Mouse (Mus musculus) limb, embryonic 15.5 days (tissue): Measurements from ENCODE around the gene Qsox1. TPM values are rescaled to one million over a fixed set of nuclear protein-coding genes. Genes with fewer than 3 reads are reported as not detected.

ENCODE experiments used
- ATAC-seq: fragments of 200-750 bp; cut with Nextera tagmentation; 2 replicates; pipeline ENCODE4 v1.8.0; 2017; ENCODE audit warnings: low read depth, moderate TSS enrichment; ENCODE audit not compliant: insufficient number of reproducible peaks, low FRiP score, low TSS enrichment
- H3K27ac ChIP-seq: fragments of 300-500 bp; sonication (generic); 2 replicates; pipeline ENCODE4 v1.5.1; 2015; ENCODE audit warnings: moderate library complexity, mild to moderate bottlenecking, inconsistent platforms
- H3K27me3 ChIP-seq: fragments of 300-500 bp; sonication (generic); 2 replicates; pipeline ENCODE4 v1.6.1; 2015; ENCODE audit warnings: inconsistent platforms
- H3K36me3 ChIP-seq: fragments of 300-500 bp; sonication (generic); 2 replicates; pipeline ENCODE4 v1.6.1; 2015; ENCODE audit warnings: inconsistent platforms
- H3K4me1 ChIP-seq: fragments of 300-500 bp; sonication (generic); 2 replicates; pipeline ENCODE4 v1.6.1; 2015; ENCODE audit warnings: inconsistent platforms
- H3K4me2 ChIP-seq: fragments of 300-500 bp; sonication (generic); 2 replicates; pipeline ENCODE4 v1.6.1; 2015; ENCODE audit warnings: mild to moderate bottlenecking, inconsistent platforms
- H3K4me3 ChIP-seq: fragments of 300-500 bp; sonication (generic); 2 replicates; pipeline ENCODE4 v1.5.1; 2015; ENCODE audit warnings: mild to moderate bottlenecking, inconsistent platforms
- H3K9ac ChIP-seq: fragments of 300-500 bp; sonication (generic); 2 replicates; pipeline ENCODE4 v1.6.1; 2015; ENCODE audit warnings: inconsistent platforms
- H3K9me3 ChIP-seq: fragments of 300-500 bp; sonication (generic); 2 replicates; pipeline ENCODE4 v1.6.1; 2016; ENCODE audit warnings: inconsistent platforms
- WGBS: fragments of 180-500 bp; shearing (Covaris S2); methylation state at CpG from one replicate; pipeline ENCODE4 v1.1.7; 2015; 5-methylcytosine and 5-hydroxymethylcytosine counted together
- polyA plus RNA-seq: library from polyadenylated mRNA; unstranded; fragments of >200 nt; fragmentation: Nextera tagmentation; extraction: Ambion mirVana; gene quantifications from 2 replicates; pipeline ENCODE4 v1.2.1, GENCODE M21; 2015

Qsox1 gene
- 47.3 and 48.0 TPM in 2 replicates for polyA plus RNA-seq

- Histone ChIP-seq H3K4me2 (peak within 1 kb of the TSS; percentile 76), H3K4me1 (peaks cover 32% of the 10 kb centered on the region), H3K27ac (peak within 1 kb of the TSS; percentile 55), H3K4me3 (peak within 1 kb of the TSS; percentile 70), H3K36me3 (no peaks in the 10 kb centered on the region), H3K9ac (peak within 1 kb of the TSS; percentile 65), H3K9me3 (no peaks in the 10 kb centered on the region), H3K27me3 (no peaks in the 10 kb centered on the region)
- peak; percentile 89 for ATAC-seq
- under 1% methylated on average over 63 of the region's 67 CpGs for WGBS
Observed at GRCm38 (mm10) chr1:155812581-155813499, at the start of gene Qsox1. TSS of gene Qsox1 (minus strand) at chr1:155812889.

- H3K9me3 ChIP-seq = no peaks in the 10 kb centered on the region
- H3K9ac ChIP-seq = no peak overlapping the region
- ATAC-seq = no peak
- H3K4me2 ChIP-seq = no peak overlapping the region
- H3K4me1 ChIP-seq = no peaks in the 10 kb centered on the region
- 73% methylated on average over 7 of the region's 7 CpGs for WGBS
- no peak overlapping the region for H3K27ac ChIP-seq
- peaks cover 54% of the 10 kb centered on the region for H3K36me3 ChIP-seq
- no peak overlapping the region for H3K4me3 ChIP-seq
- no peaks in the 10 kb centered on the region for H3K27me3 ChIP-seq
Observed at GRCm38 (mm10) chr1:155854926-155855702, 42.4 kb upstream of the Qsox1 start.

GRCm38 (mm10) chr1:155853009-155853408 lies 40.3 kb upstream of the Qsox1 start:
- Histone ChIP-seq H3K36me3 (peaks cover 53% of the 10 kb centered on the region), H3K9me3 (no peaks in the 10 kb centered on the region), H3K4me1 (no peaks in the 10 kb centered on the region), H3K27ac (no peak overlapping the region), H3K27me3 (no peaks in the 10 kb centered on the region), H3K4me3 (no peak overlapping the region), H3K4me2 (no peak overlapping the region), H3K9ac (no peak overlapping the region)
- no peak for ATAC-seq
- 96% methylated on average over 5 of the region's 5 CpGs for WGBS

GRCm38 (mm10) chr1:155844235-155844634 lies 31.5 kb upstream of the Qsox1 start:
- H3K27me3 ChIP-seq = no peaks in the 10 kb centered on the region
- H3K4me2 ChIP-seq = no peak overlapping the region
- H3K9me3 ChIP-seq = no peaks in the 10 kb centered on the region
- no peak overlapping the region for H3K4me3 ChIP-seq
- H3K27ac ChIP-seq = no peak overlapping the region
- no peak for ATAC-seq
- no peak overlapping the region for H3K9ac ChIP-seq
- no peaks in the 10 kb centered on the region for H3K4me1 ChIP-seq
- peaks cover 41% of the 10 kb centered on the region for H3K36me3 ChIP-seq
- WGBS = 56% methylated on average over 5 of the region's 5 CpGs

- H3K4me3 ChIP-seq = no peak overlapping the region
- no peaks in the 10 kb centered on the region for H3K9me3 ChIP-seq
- no peaks in the 10 kb centered on the region for H3K4me1 ChIP-seq
- H3K27me3 ChIP-seq = no peaks in the 10 kb centered on the region
- no peak overlapping the region for H3K27ac ChIP-seq
- no peak for ATAC-seq
- peaks cover 36% of the 10 kb centered on the region for H3K36me3 ChIP-seq
- no peak overlapping the region for H3K4me2 ChIP-seq
- no peak overlapping the region for H3K9ac ChIP-seq
- 92% methylated on average over 4 of the region's 4 CpGs for WGBS
Observed at GRCm38 (mm10) chr1:155843538-155843937, 30.8 kb upstream of the Qsox1 start.

GRCm38 (mm10) chr1:155835667-155836066 lies 23.0 kb upstream of the Qsox1 start:
- no peaks in the 10 kb centered on the region for H3K9me3 ChIP-seq
- H3K27ac ChIP-seq = no peak overlapping the region
- H3K4me3 ChIP-seq = no peak overlapping the region
- no peaks in the 10 kb centered on the region for H3K36me3 ChIP-seq
- 70% methylated on average over 2 of the region's 2 CpGs for WGBS
- ATAC-seq = no peak
- H3K27me3 ChIP-seq = no peaks in the 10 kb centered on the region
- no peaks in the 10 kb centered on the region for H3K4me1 ChIP-seq
- H3K4me2 ChIP-seq = no peak overlapping the region
- no peak overlapping the region for H3K9ac ChIP-seq

GRCm38 (mm10) chr1:155833610-155834009 lies 20.9 kb upstream of the Qsox1 start:
- Histone ChIP-seq H3K4me3 (no peak overlapping the region), H3K4me2 (no peak overlapping the region), H3K9ac (no peak overlapping the region), H3K36me3 (no peaks in the 10 kb centered on the region), H3K4me1 (no peaks in the 10 kb centered on the region), H3K27ac (no peak overlapping the region), H3K27me3 (no peaks in the 10 kb centered on the region), H3K9me3 (no peaks in the 10 kb centered on the region)
- ATAC-seq = no peak
- WGBS = 86% methylated on average over 9 of the region's 9 CpGs

DNA sequence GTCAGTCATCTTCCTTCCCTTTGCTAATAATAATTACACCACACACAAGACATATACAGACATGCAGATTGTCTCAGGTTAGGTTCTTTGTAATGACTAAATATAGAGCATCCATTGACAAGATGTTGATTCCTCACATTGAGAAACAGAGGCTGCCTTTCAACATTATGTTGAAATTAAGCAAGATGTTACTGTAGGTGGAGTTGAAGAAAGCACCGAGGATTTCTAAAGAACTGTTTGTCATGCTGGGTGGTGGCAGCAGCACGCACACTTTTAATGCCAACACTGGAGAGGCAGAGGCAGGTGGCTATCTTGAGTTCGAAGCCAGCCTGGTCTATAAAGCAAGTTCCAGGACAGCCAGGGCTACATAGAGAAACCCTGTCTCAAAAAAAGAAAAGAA lies 19.3 kb upstream of the Qsox1 start:
- H3K4me3 ChIP-seq = no peak overlapping the region
- H3K4me1 ChIP-seq = no peaks in the 10 kb centered on the region
- no peaks in the 10 kb centered on the region for H3K36me3 ChIP-seq
- H3K9me3 ChIP-seq = no peaks in the 10 kb centered on the region
- no peak for ATAC-seq
- H3K27ac ChIP-seq = no peak overlapping the region
- H3K4me2 ChIP-seq = no peak overlapping the region
- WGBS = 91% methylated on average over 3 of the region's 3 CpGs
- H3K9ac ChIP-seq = no peak overlapping the region
- H3K27me3 ChIP-seq = no peaks in the 10 kb centered on the region

- Histone ChIP-seq H3K4me3 (no peak overlapping the region), H3K4me2 (no peak overlapping the region), H3K36me3 (no peaks in the 10 kb centered on the region), H3K9me3 (no peaks in the 10 kb centered on the region), H3K27ac (no peak overlapping the region), H3K4me1 (no peaks in the 10 kb centered on the region), H3K9ac (no peak overlapping the region), H3K27me3 (no peaks in the 10 kb centered on the region)
- no peak for ATAC-seq
- WGBS = 82% methylated on average over 6 of the region's 6 CpGs
Observed at GRCm38 (mm10) chr1:155830861-155831260, 18.2 kb upstream of the Qsox1 start.

GRCm38 (mm10) chr1:155827703-155828295 lies 15.1 kb upstream of the Qsox1 start:
- no peak for ATAC-seq
- H3K4me1 ChIP-seq = no peaks in the 10 kb centered on the region
- H3K4me3 ChIP-seq = no peak overlapping the region
- H3K9me3 ChIP-seq = no peaks in the 10 kb centered on the region
- H3K27ac ChIP-seq = no peak overlapping the region
- WGBS = 60% methylated on average over 8 of the region's 8 CpGs
- H3K4me2 ChIP-seq = no peak overlapping the region
- H3K9ac ChIP-seq = no peak overlapping the region
- H3K36me3 ChIP-seq = no peaks in the 10 kb centered on the region
- no peaks in the 10 kb centered on the region for H3K27me3 ChIP-seq

DNA sequence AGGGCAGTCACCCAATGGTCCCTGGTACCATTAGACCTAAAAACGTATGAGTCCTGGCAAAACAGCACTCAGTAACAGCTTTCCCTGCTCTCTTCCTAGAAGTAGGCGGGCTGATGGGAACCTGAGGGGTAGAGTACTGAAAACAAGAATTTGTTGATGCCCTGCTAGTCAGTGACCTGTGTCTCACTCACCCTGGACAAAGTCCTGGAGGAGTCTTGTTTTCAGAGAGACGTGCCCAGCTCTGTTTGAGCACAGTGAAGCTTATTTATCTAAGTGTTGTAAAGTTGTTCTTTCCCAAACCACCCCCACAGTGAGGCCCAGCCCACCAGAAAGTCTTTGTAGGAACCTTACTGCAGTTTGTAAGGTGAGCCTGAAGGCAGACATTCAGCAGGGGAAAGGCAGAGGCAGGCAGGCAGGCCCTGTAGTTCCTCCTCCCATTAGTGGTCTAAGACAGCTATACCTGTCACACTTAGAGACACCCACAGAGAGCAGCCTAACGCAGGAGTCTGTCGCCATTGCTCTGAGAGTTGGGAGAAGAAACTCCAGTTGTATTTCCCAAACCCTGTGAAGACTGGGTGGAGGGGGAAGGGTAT lies 14.2 kb upstream of the Qsox1 start:
- 36% methylated on average over 5 of the region's 5 CpGs for WGBS
- Histone ChIP-seq H3K9me3 (no peaks in the 10 kb centered on the region), H3K4me3 (no peak overlapping the region), H3K4me2 (no peak overlapping the region), H3K27ac (no peak overlapping the region), H3K27me3 (no peaks in the 10 kb centered on the region), H3K9ac (no peak overlapping the region), H3K36me3 (no peaks in the 10 kb centered on the region), H3K4me1 (no peaks in the 10 kb centered on the region)
- no peak for ATAC-seq
